Mouse (Mus musculus) liver (tissue): ENCODE results near the gene Tcf7l1.

ENCODE experiments used
- DNase-seq: peaks from one replicate; pipeline ENCODE4 v3.0.0-alpha.2; 2020; ENCODE audit warnings: mixed read lengths

Tcf7l1 gene

DNA sequence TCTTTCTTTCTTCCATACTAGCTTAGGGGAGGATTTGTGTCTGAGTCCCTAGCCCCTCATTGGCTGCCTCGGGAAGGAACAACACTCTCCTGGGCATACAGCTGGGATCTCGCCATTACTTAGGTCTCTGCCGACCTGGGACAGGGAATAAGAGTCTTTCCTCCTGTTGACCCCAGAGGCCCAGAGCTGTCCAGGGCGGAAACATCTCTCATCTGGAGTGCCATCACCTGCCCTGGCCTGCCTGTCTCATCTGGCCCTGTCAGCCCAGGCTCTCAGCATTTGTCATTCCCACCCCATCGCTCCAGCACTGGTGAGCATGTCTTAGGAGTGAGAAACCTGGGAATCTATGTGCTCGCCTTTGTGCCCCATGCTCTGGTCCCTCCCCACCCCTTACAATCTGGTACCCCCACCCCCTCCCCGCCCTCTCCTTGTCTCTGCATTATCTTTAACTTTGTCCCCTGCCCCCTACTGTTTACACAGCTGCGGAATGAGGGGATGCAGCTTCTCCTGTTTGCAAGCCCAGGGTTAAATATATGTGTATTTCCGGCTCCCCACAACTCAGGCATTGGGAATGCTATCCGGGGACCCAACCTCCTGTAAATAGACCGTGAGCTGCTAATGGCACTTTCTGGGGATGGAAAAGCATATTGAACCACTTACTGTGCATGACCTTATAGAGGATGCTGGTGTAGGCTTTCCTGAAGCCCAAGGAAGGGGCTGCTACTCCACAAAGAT lies 92.3 kb downstream of the Tcf7l1 start:
- DNase-seq, result no peak

DNA sequence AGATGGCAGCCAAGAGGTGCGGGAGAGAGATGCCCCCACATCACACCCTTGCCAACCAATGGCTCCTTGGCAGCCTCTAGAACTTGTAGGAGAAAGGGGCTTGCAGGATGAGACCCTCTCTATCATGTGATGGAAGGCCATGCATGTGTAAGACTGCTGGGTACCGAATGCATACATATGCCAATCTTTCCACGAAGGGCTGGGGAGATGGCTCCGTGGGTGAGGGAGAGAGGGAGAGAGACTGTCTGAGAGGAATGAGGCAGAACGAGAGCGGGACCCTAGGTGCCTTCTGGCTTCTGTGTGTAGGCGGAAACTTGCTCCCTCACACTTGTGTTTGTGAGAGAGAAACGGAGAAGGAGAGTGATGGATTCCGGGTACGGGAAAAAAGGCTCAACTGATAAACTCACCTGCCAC lies 94.3 kb downstream of the Tcf7l1 start:
- no peak for DNase-seq

DNA sequence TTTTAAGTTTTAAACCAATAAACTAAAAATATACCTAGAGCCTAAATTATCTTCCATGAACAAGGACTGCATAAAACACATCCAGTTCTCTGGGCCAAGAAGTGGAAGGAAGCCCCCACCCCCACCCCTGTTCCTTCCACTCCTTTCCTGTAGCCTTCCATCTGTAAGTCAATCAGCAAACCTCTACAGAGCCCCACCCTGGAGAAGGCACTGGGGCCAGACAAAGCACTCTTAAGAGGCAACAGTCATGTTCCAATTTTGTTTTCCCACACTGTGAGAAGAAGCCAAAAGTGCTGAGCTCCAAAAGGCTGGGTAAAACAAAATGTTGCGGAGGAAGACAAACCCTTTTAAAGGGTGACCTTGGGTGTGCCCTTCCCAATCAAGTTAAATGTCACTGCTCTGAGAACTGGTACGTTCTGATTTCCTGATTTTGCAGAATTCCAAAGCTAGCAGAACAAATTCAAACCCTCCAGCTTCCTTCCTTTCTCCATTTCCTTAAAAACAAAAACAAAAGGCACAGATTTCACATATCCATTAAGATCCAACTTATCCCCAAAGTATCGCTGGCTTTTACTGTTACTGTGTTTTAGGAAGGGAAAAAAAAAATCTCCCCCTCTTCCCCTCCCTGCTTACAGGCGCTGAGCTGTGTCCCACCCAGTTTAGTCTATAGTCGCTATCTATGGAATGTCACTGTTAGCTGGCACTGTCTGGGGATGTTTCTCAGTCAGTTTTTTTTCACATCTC lies 94.8 kb downstream of the Tcf7l1 start:
- DNase-seq, result no peak

DNA sequence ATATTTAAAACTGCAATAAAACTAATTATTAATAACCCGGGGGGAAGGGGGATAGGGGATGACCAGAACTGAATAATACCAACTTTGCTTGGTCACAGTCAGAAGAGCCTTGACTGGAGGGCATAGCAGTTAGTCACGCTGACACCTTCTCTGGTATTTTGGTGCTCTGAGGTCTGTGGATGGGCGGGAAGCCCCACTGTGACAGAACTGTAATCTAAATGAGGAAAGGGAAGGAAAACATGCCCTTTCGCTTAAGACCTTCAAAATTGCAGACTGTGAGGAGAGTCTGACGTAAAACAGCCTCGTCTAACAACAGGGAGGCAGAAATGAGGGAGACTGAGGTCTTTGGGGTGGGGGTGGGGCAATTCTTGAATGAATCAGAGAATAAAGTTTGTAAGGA lies 96.6 kb downstream of the Tcf7l1 start:
- no peak for DNase-seq

DNA sequence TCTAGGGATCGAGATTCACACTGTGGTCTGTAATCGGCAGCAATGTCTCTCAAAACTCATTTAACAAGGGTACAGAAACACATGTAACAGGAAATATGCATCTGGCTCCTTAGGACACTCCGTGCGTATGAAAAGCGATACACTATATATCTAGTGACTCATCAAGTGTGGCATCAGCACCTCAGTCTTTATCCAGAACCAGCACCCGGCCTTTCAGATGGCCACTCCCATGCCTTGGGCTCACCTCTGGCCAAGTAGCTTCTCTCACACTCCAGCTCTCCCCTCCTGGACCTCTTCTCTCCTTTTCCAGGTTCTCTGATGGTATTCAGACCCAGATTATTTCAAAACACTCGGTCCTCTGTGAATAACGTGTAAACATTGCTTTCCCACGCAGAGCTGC lies 97.5 kb downstream of the Tcf7l1 start:
- DNase-seq, result no peak

DNA sequence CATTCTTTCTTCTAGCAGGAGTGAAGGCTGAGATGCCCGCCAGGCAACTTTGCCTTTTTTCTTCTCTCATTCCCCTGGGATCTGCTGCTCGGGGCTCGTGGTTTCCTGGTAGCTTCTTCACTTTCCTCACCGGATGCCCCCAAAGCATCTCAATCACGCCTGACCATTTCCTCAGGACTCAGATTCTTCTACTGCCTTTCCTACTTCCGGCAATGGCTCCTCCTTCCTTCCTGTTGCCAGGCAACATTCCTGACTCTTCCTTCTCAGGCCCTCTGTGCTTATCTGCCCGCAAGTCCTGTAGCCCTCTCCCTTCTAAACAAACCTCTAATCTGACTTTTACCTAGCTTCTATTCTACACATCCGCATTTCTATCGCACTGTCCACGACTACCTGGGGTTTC lies 98.5 kb downstream of the Tcf7l1 start:
- DNase-seq, result no peak

DNA sequence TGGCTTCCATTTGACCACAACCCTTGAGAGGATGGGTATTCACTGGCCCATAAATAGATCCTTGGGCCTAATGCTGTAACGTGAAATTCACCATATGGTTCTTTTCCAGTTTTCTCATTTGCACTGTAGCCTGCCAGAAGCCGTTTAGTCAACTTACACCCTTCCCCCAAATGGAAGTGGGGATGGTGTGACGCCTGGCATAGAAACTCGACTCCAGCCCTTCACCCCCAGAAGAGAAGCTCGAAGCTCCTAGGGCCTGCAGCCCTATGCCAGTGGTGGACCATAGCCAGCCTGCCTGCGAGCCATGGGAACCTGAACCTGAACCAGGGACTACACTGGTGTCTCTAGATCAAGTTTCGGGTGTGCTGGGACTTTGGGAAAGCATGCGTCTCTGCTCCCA lies 99.1 kb downstream of the Tcf7l1 start:
- DNase-seq, result no peak

DNA sequence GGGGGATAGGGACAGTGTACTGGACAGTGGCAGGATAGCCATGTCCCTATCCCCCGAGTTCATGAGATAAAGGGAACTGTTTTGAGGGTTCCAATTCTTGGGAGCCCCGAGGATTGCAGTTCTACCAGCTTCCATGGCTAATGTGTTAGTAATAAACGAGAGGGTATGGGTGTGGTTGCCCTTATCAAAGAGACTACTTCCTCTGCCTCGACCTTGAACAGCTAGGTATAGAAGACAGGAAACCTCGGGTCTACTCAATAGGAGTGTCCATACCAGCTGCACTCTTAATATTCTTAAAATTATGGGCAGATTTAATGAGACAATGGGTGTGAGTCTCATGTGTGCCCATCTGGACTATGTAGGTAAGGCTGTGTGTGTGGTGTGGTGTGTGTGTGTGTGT lies 100.0 kb downstream of the Tcf7l1 start:
- DNase-seq, result no peak

DNA sequence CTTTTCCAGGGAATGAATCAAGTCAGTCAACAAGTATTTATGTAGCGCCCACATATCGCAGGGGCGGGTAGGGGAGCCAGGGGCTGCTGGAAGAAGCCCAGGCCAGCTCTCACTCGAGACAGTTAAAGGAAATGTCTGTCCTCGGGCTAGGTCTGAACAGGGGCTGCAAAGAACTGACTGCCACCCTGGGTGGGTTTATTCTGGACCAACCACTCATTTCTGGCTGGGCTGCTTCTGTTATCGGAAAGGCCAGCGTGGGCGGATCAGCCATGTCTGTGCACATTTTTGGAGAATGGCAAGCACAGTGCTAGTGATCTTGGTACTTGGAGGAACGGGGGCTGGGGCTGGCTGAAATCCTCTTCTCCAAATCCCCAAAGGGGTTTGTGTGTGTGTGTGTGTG lies 103.9 kb downstream of the Tcf7l1 start:
- no peak for DNase-seq

DNA sequence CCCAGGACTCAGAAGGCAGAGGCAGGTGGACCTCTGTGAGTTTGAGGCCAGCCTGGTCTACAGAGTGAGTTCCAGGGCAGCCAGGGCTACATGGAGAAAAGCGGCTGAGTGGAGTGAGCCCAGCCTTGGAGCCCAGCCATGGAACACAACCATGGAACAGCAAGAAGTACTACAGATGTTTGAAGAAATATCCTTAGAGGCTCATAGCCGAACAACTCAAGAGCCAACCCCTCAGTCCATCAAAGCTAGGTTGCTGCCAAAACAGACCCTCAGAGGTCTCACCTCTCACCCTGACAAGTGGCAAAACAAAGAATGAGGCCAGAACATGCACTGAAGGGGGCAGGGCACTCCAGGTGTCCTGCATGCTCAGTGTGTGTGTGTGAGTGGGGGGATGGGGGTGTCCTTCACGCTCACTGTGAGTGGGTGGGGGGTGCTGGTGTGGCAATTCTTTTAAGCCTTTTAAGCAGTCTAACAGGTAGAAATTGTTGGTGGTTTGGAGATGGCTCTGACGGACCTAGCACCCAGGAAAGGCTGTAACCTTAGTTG lies 104.7 kb downstream of the Tcf7l1 start:
- DNase-seq, result no peak

DNA sequence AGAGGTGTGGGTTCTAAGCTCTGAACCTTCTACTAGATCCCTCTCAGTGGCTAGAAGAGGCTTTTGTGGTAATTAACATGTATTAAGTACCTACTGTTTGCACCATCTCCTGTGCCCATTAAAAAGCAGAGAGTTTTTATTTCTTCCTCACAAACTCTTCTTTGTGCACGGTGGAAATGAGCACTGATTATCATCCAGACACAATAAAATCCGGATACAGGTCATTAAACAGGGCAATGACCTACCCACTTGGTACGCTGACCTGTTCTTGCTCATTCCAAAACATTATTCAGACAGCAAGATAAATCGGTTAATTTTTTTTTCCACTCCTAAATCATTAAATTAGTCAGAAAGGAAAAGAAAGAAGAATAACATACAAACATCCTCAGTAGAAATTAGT lies 106.8 kb downstream of the Tcf7l1 start:
- DNase-seq, result no peak

DNA sequence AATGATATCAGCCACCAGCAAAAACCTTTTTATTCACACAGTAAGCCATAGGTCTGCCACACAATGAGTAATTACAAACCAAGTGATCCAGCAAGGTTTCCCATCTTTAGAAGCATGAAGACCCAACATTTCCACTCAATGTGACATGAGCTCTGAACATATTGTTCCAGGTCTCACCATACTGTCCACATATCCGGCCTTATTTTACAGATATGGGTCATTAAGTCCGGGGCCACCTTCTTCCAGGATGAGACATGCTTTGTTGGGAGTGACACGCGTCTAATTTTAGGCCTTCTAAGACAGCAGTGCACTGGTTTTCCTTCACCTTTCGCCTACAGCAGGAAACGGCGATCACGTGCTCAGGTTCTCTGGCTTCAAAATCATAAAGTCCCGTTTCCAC lies 108.1 kb downstream of the Tcf7l1 start:
- no peak for DNase-seq

DNA sequence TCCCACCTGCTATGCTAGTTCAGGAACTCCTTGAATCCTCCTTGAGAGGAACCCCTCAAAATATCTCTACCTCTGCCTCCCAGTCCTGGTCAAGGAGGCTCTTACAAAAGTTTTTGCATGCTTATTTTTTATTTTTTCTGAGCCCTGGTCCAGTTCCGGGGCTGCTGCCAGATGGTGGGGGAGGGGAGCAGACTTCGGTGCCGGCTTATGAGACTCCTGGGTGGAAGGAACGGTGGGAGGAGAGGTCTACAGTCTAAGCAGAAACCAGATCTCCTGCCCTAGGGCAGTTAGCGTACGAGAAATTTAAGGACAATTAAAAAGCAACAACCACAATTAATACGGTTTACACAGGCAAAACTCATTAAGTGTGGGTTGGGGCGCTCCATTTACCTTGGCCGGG lies 110.4 kb downstream of the Tcf7l1 start:
- DNase-seq, result no peak

DNA sequence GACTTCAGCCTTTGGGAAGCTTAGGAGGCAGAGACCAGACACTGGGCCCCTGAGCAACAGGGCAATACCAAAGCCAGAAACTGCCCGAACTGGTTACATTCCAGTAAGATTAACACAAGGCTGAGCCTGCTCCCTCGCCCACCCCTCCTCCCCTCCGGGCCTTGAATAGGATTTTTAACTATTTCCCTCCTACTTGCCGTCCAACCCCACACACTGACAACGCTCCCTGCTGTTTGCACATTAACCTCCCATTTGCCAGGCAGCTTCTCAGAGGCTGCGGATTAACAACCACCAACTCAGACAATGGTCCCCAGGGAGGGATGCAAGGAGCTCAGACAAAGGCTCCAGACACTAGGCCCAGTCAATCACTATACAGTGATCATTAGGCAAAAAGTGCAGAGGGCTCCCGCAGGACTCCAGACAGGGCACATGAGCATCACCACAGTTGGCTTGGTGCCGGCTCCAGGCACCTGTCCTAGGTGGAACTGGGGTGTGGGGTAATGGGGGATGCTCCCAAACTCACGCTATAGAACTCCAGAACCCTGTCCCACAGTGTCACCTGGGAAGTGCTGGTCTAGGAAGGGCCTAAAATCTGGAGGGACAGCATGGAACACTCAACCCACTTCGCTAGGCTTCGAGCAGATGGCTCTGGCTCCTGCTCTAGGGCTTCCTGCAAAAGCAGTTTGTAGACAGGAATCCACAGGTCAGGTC lies 111.4 kb downstream of the Tcf7l1 start:
- peak; percentile 28 for DNase-seq

DNA sequence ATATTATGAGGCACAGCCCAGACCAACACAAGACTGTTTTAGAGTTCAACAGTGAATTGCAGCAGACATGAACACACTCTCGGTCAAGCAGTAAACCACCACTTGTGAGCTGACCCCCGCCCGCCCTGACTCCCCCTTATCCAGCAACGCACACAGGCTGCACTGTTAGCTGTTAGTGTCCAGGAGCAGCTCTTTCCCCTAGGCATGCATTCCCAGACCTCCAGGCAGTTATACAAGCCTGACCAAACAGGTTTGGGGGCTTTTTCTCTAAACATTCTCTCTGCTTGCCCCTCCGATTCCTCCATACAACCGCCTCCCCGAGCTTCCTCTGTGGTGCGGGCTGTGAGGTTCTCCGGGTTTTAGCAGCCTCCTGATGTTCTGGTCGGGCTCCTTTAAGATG lies 112.0 kb downstream of the Tcf7l1 start:
- DNase-seq, result no peak

DNA sequence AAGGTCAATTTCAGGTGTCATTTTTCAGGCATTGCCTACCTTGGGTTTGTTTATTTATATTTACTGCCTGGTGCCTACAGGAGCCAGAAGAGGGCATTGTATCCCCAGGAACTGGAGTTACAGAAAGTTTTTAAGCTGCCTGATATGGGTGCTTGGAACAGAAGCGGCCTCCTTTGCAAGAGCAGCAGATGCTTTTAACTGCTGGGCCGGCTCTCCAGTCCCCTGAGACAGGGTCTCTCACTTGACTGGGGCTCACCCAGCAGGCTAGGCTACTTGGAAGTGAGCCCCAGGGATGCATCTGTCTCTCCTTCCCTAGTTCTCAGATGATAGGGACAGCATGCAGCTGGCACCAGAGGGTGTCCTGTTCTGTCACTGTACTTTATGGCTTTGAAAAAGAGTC lies 112.7 kb downstream of the Tcf7l1 start:
- DNase-seq, result no peak

DNA sequence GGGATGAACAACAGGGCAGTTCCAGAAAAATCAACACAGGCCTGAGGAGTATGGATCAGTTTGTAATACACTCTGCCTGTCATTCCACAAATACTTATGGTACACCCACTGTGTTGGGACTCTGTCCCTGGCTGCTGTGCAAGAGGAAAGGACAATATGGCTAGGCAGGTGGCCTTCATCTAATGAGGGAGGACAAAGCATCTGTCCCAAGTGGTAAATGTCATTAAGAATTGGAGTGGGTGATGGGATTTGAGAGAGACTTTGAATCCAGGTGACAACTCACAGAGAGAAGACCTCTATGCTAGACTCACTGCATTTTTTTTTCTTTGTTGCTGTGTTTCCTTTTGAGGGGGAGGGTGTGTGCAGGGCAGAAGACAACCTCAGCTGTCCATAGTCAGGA lies 115.3 kb downstream of the Tcf7l1 start:
- DNase-seq, result no peak

DNA sequence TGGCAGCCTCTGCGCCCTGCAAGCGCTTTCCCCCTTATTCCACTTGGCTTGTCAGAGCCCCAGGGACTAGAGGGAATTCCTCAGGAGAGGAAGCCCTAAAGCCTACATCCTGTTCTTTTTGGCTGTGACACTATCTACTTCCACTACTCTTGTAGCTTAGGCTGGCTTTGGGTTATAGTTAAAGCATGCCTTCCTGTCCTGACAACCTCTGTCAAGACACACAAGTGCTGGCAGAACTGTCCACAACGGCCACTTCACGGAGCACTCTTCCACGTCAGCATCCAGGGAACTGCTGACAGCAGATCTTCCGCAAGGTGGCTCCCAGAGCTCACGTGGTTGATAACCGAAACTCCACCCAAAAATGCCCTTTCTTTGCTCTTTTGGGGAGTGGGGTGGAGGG lies 117.9 kb downstream of the Tcf7l1 start:
- no peak for DNase-seq

DNA sequence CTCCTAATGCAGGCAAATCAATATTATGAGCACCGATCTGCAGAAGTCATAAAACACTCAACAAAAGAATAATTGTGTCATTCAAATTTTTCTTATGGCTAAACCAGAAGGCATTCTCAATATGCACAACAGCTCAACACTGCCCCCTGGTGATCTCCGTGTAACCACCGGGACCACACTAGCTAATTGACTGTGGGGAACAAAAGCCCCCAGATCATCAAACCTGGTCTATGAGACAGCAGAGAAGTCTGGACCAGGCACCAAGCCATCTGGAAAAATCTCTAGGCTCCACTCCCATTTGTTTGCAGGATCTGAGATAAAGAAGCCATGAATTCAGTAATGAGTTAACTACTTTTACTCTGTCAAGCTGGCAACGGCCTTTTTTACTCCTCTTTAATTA lies 122.0 kb downstream of the Tcf7l1 start:
- peak; percentile 58 for DNase-seq

DNA sequence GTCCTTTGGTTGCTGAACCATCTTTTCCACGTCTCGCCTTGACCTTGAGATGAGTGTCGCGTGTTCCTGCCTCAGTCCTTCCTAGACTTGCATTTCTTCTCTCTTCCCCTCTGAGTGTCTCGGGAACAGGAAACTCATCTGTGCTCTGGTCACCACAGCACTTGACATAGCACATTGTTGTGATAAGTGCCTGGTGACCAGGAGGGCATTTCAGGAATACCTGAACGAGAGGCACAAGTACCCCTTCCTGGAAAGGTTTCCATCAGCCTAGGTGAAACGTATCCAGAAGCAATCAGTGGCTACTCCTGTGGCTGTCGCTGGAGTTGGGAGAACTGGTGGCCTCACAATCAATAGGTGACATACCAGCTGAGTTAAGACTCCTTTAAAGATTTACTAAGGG lies 124.8 kb downstream of the Tcf7l1 start:
- DNase-seq, result no peak

DNA sequence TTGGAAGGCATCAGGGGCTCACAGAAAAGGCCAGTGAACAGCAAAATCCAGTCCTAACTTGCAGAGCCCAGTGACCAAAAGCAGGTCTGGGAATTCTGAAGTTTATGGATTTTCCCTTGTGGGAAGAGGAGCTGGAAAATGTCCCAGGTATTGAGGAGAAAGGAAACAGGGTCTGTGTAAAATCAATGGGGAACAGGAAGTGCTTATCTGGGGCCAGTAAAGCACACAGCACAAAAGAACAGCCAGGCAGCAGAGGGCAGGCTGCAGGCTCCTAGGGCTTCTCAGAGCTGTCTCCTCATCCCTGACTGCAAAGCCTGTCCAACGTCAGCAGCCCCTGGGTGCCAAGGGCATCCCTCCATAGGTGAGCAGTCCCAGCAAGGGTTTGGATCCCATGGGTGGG lies 126.1 kb downstream of the Tcf7l1 start:
- DNase-seq, result peak; percentile 30

DNA sequence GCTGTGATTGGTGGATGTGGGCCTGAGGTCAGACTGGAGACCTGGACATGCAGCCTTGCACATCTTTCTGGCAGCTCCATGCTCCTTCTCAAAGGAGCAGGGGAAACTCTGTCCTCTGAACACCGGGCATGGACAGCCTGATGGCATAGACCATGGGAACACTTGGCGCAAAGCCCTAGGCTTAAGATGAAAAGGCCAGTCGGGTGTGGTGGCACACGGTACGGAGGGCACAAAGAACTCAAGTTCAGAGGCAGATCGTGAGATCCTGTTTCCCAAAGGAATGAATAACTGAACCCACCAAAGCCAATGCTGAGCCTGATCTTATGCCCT lies 128.7 kb downstream of the Tcf7l1 start:
- no peak for DNase-seq

DNA sequence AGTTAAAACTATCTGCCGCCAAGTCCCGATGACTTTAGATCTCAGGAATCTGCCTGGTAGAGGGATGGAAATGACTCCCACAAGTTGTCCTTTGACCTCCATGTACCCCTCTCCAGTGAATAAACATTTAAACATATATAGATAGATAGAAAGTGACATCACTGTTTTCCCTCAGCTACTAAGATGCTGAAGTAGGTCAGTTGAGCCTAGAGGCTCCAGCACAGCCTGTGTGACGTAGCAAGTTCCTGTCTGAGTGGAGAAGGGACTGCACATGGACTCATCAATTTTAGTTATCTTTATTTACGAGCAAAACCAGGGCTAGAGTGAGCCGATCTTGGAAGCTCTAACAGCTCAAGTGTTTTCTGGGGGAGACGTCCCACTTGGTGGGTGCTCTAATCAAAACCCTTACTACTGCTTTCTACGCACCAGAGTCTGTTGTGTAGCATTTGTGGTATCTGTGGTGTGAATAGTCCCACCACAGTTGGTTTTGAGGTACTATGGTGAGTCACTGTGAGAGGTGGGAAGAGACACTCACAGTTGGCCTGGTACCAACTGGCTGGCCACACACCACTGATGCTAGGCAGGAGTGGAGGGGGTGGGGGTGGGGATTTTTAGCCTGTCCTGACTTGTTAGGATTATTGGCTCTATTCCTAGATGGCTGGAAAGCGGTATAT lies 129.2 kb downstream of the Tcf7l1 start:
- peak; percentile 26 for DNase-seq
